Mouse (Mus musculus): Measurements from ENCODE around the gene Gm45062. TPM values are rescaled to one million over a fixed set of nuclear protein-coding genes. Genes with fewer than 3 reads are reported as not detected.

Gm45062 gene
- polyA plus RNA-seq, 1 experiment: 2.0 TPM

DNA sequence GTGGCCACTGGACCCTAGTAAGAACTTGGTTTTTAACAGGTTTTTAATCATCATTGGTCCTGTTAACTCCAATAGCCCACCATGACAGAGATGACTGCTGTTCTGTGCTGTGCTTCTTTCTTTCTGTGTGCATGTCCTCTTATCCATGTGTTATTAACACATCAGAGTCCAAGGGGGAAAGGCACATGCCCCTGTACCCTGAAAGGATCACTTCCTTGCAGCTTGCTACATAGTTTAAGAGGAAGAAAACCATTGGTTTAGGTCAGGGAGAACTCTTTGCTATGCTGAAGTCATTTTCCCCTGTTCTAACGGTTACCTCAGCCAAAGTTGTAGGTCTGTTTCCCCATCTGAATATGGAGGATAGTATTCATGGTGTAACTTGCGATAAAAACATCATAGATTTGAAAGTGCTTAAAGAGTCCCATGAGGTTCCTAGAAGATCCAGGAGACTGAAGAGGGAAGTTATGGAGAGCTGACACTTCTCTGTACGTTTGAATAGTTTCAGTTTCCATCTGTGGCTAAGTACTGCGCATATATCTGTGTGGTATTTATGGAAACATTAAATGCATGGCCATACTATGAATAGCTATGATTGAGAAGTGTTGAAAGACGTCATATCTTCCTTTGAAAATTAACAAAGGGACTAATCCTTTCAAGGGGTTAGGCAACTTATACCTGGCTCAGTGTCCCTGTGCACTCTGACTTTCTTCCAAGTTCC lies 236.0 kb downstream of the Gm45062 start:
- Histone ChIP-seq H3K27me3 (replicated peaks; ENCODE audit: control insufficient read depth, insufficient read depth, low read length) (no peaks in the 10 kb centered on the region), H3K27ac (ENCODE audit: insufficient read depth, low read depth, low read length) (no peak overlapping the region)
- 85% methylated on average over 5 of the region's 5 CpGs for WGBS

DNA sequence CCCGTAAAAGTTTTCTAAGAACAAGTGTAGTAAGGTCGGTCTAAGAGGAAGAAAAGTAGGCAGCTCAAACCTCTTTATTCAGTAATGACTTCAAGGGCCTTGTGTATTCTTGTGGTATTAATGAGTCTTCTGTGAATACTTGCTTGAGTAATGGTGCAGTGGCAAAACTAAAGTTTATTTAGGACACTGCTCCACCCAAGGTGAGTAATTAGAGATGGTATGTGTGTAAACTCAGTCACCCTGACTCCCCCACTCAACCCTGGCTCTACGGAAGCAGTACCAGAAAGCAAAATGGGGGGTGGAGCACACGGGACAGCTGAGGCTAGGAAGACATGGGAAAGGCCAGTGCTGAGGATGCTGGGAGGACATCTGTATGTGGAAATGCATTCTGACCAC lies 236.6 kb downstream of the Gm45062 start:
- H3K4me1 ChIP-seq (ENCODE audit: control insufficient read depth, insufficient read depth, low read length): no peaks in the 10 kb centered on the region
- H3K4me3 ChIP-seq (ENCODE audit: insufficient read depth, low read depth, low read length): no peak overlapping the region
- DNase-seq: no peak
- no peaks in the 10 kb centered on the region for H3K36me3 ChIP-seq (ENCODE audit: control insufficient read depth, insufficient read depth, low read length)
- TF ChIP-seq POLR2A (IDR thresholded peaks at IDR 0.05; ENCODE audit: low read depth, low read length): no peak
- TF ChIP-seq CTCF (conservative IDR thresholded peaks at IDR 0.05; ENCODE audit: insufficient read depth, insufficient read length, low read depth, low read length): no peak
- no peaks in the 10 kb centered on the region for H3K27me3 ChIP-seq (replicated peaks; ENCODE audit: control insufficient read depth, insufficient read depth, low read length)
- H3K27ac ChIP-seq (ENCODE audit: insufficient read depth, low read depth, low read length): no peak overlapping the region
- 70% methylated on average over 4 of the region's 4 CpGs for WGBS

More for the DNA sequence above, 236.0 kb downstream of the Gm45062 start:
- no peak for TF ChIP-seq CTCF (conservative IDR thresholded peaks at IDR 0.05; ENCODE audit: insufficient read depth, insufficient read length, low read depth, low read length)
- no peak for TF ChIP-seq POLR2A (IDR thresholded peaks at IDR 0.05; ENCODE audit: low read depth, low read length)
- H3K4me1 ChIP-seq (ENCODE audit: control insufficient read depth, insufficient read depth, low read length): no peaks in the 10 kb centered on the region
- no peak for DNase-seq
- no peak overlapping the region for H3K4me3 ChIP-seq (ENCODE audit: insufficient read depth, low read depth, low read length)
- H3K36me3 ChIP-seq (ENCODE audit: control insufficient read depth, insufficient read depth, low read length): no peaks in the 10 kb centered on the region

DNA sequence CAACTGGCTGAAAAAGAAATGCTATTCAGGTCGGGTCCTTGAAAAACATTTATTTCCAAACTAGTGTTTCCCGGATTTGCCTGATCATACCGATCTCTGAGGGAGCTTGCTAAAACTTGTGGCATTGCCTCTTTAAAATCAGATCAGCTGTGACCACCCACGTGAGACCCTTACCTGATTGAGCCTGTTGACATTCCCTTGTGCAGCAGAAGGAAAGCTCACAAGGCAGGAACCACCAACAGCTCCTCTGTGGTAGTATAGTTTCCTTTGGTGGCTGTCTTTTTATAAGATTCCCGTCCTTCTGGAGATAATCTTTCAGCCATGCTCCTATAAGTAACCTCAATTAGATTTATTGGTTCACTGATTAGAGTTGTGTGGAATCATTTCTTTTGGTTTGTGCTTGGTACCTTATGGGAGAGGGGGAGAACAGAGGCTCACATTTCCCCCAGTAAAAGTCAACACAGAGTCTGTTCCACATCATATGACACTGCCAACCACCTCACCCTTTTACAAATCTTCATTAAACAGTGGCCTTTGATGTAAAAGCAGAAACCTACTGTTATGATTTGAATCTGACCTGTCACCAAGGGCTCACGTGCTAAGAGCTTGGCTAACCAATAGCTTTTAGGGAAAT lies 238.1 kb downstream of the Gm45062 start:
- Histone ChIP-seq H3K4me3 (ENCODE audit: insufficient read depth, low read depth, low read length) (no peak overlapping the region), H3K4me1 (ENCODE audit: control insufficient read depth, insufficient read depth, low read length) (no peaks in the 10 kb centered on the region), H3K27ac (ENCODE audit: insufficient read depth, low read depth, low read length) (no peak overlapping the region), H3K36me3 (ENCODE audit: control insufficient read depth, insufficient read depth, low read length) (no peaks in the 10 kb centered on the region), H3K27me3 (replicated peaks; ENCODE audit: control insufficient read depth, insufficient read depth, low read length) (no peaks in the 10 kb centered on the region)
- WGBS: 50% methylated on average over 6 of the region's 6 CpGs
- TF ChIP-seq POLR2A (IDR thresholded peaks at IDR 0.05; ENCODE audit: low read depth, low read length) (no peak), CTCF (conservative IDR thresholded peaks at IDR 0.05; ENCODE audit: insufficient read depth, insufficient read length, low read depth, low read length) (no peak)
- DNase-seq: no peak

DNA sequence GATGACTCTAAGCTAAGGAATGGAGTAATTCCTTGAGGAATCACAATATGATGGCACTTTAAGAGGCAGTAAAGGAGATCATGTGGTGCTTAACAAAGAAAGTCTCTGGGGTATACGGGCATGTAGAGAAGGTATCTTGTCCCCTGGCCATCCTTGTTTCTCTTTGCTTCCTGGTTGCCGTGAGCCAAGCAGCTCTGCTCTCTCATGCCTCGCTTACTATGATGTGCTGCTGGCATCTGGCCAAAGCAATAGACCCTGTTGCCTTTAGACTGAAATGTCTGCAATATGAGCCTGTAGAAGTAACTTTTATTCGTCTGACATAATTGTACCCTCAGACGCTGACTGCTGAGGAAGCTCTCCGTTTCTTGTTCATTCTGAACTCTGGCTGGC lies 238.6 kb downstream of the Gm45062 start:
- no peak for DNase-seq
- TF ChIP-seq CTCF (conservative IDR thresholded peaks at IDR 0.05; ENCODE audit: insufficient read depth, insufficient read length, low read depth, low read length) (no peak), POLR2A (IDR thresholded peaks at IDR 0.05; ENCODE audit: low read depth, low read length) (no peak)
- Histone ChIP-seq H3K27me3 (replicated peaks; ENCODE audit: control insufficient read depth, insufficient read depth, low read length) (no peaks in the 10 kb centered on the region), H3K4me3 (ENCODE audit: insufficient read depth, low read depth, low read length) (no peak overlapping the region), H3K36me3 (ENCODE audit: control insufficient read depth, insufficient read depth, low read length) (no peaks in the 10 kb centered on the region), H3K4me1 (ENCODE audit: control insufficient read depth, insufficient read depth, low read length) (no peaks in the 10 kb centered on the region), H3K27ac (ENCODE audit: insufficient read depth, low read depth, low read length) (no peak overlapping the region)
- WGBS: 39% methylated on average over 6 of the region's 6 CpGs

DNA sequence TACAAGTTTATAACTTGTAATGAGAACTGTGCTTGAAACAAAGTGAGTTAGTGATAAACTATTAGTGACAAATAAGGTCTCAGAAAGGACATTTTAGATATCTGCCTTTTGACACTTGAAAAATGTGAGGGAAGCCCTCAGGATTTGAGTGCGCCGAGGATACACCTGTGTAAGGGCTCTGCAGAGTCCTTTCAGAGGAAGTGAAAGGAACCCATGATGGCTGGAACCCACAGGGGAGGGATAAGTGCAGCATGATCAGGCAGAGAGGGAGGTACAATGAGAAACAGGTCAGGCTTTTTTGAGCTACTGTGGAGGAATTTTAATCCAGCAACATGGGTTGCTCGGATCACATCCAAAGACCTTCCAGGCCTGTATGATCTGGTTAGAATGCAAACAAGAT lies 239.7 kb downstream of the Gm45062 start:
- WGBS: 92% methylated on average over 3 of the region's 3 CpGs
- no peaks in the 10 kb centered on the region for H3K27me3 ChIP-seq (replicated peaks; ENCODE audit: control insufficient read depth, insufficient read depth, low read length)
- no peak for DNase-seq
- no peak overlapping the region for H3K27ac ChIP-seq (ENCODE audit: insufficient read depth, low read depth, low read length)
- no peaks in the 10 kb centered on the region for H3K4me1 ChIP-seq (ENCODE audit: control insufficient read depth, insufficient read depth, low read length)
- no peak overlapping the region for H3K4me3 ChIP-seq (ENCODE audit: insufficient read depth, low read depth, low read length)
- TF ChIP-seq POLR2A (IDR thresholded peaks at IDR 0.05; ENCODE audit: low read depth, low read length) (no peak), CTCF (conservative IDR thresholded peaks at IDR 0.05; ENCODE audit: insufficient read depth, insufficient read length, low read depth, low read length) (no peak)
- no peaks in the 10 kb centered on the region for H3K36me3 ChIP-seq (ENCODE audit: control insufficient read depth, insufficient read depth, low read length)

DNA sequence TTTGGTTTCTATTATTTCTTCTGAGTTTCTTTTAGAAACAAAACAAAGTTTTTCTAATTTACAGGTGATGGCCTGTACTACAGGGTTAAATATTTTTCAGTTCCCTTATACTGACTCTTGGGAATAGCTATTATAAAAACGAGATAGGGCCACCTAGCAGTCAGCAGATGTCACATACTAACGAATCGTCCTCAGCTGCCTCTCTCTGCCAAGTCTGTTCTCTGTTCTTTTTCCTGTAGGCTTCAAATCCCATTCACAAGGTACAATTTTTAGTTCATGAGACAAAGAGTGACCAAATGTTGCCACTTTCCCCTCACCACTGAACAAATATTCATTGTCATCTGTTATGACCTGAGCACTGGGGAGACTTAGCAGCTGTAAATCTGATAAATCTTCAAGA lies 244.7 kb downstream of the Gm45062 start:
- no peak for DNase-seq
- H3K27me3 ChIP-seq (replicated peaks; ENCODE audit: control insufficient read depth, insufficient read depth, low read length): no peaks in the 10 kb centered on the region
- H3K36me3 ChIP-seq (ENCODE audit: control insufficient read depth, insufficient read depth, low read length): no peaks in the 10 kb centered on the region
- TF ChIP-seq CTCF (conservative IDR thresholded peaks at IDR 0.05; ENCODE audit: insufficient read depth, insufficient read length, low read depth, low read length) (no peak), POLR2A (IDR thresholded peaks at IDR 0.05; ENCODE audit: low read depth, low read length) (no peak)
- WGBS: 48% methylated on average over 3 of the region's 3 CpGs
- no peak overlapping the region for H3K27ac ChIP-seq (ENCODE audit: insufficient read depth, low read depth, low read length)
- no peaks in the 10 kb centered on the region; the same call in 1 of the 2 replicates for H3K4me1 ChIP-seq (ENCODE audit: control insufficient read depth, insufficient read depth, low read length)
- no peak overlapping the region for H3K4me3 ChIP-seq (ENCODE audit: insufficient read depth, low read depth, low read length)

DNA sequence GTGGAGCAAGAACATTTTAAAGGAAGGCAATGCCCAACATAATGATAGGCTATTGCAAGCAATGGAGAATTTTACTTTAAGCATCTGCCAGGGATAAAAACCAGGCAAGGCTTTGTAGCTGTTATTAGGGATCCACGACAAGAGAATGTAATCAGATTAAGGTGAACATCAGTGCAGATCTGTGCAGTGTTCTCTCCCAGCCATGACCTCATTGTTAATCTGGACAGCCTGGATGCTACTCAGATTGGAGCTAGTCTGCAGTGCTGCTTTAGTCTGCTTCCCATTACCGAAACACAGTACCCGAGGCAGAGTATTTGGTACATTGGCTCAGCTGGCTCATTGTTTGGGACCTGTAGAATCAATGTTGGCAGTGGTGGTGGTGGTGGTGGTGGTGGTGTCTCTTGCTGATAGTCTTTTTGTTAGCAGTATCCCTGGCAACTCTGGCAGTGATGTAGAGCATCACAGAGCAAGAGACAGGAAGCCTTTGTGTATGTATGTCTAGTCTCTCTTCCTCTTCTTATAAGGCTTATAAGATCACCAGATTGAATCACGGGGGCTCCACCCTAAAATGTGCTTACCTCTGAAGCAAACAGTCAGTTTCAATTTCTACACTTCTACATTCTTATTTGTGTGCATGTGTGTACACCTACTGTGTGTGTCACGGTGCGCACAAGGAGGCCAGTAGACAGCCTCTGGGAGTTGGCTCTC lies 245.4 kb downstream of the Gm45062 start:
- H3K36me3 ChIP-seq (ENCODE audit: control insufficient read depth, insufficient read depth, low read length): no peaks in the 10 kb centered on the region
- no peaks in the 10 kb centered on the region; the same call in 1 of the 2 replicates for H3K4me1 ChIP-seq (ENCODE audit: control insufficient read depth, insufficient read depth, low read length)
- TF ChIP-seq POLR2A (IDR thresholded peaks at IDR 0.05; ENCODE audit: low read depth, low read length): no peak
- TF ChIP-seq CTCF (conservative IDR thresholded peaks at IDR 0.05; ENCODE audit: insufficient read depth, insufficient read length, low read depth, low read length): no peak
- 84% methylated on average over 6 of the region's 6 CpGs for WGBS
- H3K27me3 ChIP-seq (replicated peaks; ENCODE audit: control insufficient read depth, insufficient read depth, low read length): no peaks in the 10 kb centered on the region
- H3K27ac ChIP-seq (ENCODE audit: insufficient read depth, low read depth, low read length): no peak overlapping the region
- no peak for DNase-seq
- no peak overlapping the region for H3K4me3 ChIP-seq (ENCODE audit: insufficient read depth, low read depth, low read length)
